Mouse (Mus musculus): Measurements from ENCODE around the gene Nsmce3.

Gene Nsmce3

DNA sequence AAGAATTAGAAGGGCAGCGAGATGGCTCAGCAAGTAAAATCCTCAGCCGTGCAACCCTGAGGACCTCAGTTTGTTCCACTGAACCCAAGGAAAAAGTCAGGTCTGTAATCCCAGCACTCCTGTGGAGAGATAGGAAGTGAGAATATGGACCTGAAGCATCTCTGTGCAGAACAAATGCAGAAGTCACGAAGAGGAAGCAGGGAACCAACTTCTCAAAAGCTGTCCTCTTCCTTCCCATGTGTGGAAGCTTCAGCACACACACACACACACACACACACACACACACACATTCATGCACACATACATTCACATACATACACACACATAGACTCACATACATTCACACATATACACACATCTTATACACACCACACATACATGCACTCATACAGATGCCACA lies 9.3 kb downstream of the Nsmce3 start:
- DNase-seq (ENCODE audit: extremely low read depth, low read depth, low spot score) = no peak

DNA sequence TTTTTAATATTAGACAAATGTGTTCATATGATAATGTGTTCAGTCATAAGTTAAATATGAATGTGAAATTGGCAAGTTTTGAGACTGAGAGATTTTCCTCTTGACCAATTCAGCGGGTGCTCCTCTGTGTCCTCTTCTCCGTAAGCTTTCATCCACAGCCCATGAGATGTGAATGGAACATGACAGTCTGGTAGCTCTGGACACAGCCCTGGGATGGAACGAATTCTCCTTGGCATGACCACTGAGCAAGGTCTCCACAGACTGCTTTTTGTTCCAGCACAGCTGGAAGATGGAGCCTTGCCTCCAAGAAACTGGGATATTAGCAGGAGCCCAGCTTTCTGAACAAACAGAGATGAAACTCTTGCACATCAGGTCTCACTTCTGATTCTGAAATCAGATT lies 9.8 kb downstream of the Nsmce3 start:
- DNase-seq (ENCODE audit: extremely low read depth, low read depth, low spot score) = no peak

DNA sequence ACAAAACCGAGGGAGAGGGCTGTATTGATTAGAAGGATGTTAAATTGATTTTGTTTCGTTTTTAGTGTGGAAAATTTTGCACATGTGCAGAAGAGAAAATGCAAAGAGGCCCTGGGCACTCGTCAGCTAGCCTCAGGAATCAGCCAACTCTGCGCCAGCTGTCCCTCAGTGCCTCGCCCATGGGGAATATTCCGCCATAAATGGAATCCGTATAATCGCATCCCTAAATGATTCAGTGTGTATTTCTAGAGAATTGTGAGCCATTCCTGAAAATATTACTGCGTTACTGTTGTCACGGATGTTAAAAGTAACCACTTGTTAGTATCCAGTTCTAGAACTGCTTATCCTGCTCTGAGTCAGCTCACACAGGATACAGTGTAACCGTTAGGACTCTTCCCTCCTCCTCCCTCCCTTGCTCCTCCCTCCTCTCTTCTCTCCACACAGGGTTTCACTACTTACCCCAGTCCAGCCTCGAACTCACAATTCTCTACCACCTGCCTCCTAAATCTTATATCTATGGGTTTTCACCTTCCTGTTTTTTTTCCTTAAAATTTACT lies 16.2 kb downstream of the Nsmce3 start:
- DNase-seq (ENCODE audit: extremely low read depth, low read depth, low spot score) = no peak

DNA sequence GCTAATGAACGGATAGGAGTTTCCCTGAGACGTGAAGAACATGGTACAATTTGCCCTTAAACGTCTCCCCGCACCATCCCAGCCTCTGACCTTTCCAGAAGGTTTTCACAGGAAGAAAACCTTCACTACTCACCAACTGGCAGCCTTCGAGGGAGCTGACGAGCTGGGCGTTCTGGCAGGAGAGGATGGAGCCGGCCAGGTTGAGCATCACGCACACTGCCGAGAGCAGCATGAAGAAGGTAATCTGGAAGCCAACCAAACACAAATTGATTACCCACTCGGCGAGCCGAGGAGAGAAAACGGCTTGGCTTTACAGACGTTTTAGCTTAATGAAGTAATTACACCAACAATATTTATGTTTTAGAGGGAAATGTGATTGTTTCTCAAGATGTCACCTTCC lies 16.8 kb downstream of the Nsmce3 start:
- no peak for DNase-seq (ENCODE audit: extremely low read depth, low read depth, low spot score)

DNA sequence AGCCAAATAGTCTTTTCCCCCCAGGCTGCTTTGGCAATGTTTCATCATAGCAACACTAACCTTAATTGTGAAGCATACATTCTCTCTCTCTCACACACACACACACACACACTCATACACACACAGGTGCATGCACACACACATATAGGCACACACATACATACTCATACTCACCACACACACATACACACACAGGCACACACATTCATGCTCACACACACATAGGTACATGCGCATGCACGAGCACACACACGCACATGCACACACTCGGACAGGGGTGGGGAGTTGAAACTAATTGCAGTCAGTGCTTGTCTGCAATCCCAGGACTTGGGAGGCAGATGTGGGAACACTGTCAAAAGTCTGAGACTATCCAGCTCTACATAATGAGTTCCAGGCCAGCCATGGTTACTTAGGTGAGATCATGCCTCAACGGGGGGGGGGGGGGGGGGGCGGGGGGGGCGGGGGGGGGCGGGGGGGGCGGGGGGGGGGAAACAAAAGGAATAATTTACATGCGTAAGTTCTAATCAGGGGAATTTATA lies 17.3 kb downstream of the Nsmce3 start:
- no peak for DNase-seq (ENCODE audit: extremely low read depth, low read depth, low spot score)

DNA sequence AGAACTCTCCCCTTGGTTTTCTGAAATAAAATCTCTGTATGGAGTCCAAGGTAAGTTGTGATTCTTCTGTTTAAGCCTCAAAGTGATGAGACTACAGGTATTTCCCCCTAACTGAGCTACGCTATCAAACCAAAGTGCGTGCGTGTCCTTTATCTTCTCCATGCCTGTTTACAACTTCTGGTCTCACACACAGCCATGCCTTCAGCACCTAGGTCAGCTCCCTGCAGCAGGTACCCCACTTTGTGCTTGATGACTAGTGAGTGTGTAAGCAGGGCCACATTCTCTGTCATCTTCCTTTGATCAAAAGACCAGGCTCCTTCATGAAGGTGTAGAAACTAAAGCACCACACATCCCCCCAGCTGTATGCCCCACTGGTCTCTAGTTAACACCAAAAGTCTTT lies 22.0 kb downstream of the Nsmce3 start:
- no peak for DNase-seq (ENCODE audit: extremely low read depth, low read depth, low spot score)

DNA sequence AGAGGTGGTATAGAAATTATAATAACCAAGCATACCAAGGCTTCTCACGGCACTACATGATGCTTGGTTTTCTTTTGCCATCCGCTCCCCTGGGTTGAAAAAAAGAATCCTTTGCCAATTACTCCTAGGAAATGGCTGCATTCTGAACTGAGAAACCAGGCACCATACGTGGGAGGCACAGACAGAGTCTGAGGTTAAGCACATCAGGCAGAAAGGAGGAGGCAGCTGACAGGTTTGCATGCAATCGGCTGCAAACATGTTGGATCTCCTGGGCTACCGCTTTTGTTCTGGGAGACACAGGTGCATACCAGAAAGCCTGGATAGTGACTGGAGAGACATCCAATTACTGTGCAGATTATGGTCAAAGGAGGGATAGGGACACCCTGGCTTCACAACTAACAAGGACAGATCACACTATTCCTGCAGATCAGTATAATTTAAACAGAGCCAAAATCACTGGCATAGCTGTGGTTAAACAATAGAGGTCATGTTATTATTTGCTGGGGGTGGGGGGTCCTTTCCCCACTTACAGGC lies 25.4 kb downstream of the Nsmce3 start:
- DNase-seq (ENCODE audit: extremely low read depth, low read depth, low spot score) = no peak

DNA sequence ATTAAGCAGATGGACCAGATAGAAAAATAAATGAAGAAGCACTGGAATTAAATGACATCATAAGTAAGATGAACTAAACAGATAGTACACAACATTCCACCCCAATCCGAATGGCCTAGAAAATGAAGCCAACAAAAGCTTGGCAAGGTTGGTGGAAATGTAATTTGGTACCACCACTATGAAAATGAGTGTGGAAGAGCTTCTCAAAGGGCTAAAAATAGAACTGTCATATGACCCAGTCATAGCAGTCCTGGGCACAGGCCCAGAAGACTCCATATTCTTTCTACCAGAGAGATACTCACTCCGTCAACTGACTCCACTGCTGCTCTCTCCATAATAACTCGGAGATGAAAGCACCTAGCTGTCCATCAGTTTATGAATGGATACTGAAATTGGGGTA lies 26.7 kb downstream of the Nsmce3 start:
- DNase-seq (ENCODE audit: extremely low read depth, low read depth, low spot score) = no peak

DNA sequence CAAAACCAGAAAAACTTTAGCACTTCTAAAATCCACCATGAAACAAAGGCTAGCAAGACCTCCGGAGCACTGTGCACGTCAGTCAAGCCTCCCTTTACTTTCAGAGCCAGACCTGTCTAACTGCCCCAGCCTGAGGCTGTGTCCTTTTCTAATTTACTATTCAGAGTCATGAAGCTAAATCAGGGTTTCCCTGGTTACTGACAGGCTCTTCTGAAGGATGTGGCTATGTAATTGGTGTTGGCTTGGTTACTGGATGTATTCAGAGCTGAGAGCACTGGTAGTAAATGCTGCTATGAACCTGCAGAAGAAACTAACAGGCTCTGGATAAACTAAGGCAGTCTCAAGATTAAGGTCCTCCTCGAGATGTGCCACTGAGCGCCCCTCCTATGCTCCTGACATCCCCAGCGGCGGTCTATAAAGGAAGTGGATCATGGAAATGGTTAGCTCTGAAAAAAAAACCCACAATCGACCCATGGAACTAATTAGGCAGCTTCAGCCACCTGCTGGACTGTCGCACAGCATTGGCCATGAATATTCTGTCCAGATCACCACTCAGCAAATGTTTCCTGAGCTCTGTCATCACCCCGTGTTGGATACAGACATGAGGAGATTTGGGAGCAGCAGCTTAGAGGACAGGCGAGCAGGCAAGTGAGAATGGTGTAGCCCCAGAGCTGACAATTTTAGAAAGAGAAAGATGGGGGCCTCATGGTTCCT lies 31.7 kb downstream of the Nsmce3 start:
- no peak for DNase-seq (ENCODE audit: extremely low read depth, low read depth, low spot score)

DNA sequence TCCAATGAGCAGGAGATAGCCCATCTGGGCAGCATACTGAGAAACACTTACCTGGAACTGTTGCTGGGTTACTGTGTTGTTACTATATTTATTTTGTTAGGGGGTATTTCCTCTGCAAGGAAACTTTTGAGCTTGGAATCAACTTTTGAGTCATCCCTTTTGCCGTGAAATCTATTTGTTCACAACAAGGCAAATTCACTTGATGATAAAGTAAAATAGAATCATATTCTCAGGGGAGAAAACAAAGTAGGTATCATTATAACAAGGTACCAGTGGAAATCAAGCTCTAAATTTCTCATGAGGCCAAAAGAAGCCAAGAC lies 32.3 kb downstream of the Nsmce3 start:
- DNase-seq (ENCODE audit: extremely low read depth, low read depth, low spot score) = no peak

DNA sequence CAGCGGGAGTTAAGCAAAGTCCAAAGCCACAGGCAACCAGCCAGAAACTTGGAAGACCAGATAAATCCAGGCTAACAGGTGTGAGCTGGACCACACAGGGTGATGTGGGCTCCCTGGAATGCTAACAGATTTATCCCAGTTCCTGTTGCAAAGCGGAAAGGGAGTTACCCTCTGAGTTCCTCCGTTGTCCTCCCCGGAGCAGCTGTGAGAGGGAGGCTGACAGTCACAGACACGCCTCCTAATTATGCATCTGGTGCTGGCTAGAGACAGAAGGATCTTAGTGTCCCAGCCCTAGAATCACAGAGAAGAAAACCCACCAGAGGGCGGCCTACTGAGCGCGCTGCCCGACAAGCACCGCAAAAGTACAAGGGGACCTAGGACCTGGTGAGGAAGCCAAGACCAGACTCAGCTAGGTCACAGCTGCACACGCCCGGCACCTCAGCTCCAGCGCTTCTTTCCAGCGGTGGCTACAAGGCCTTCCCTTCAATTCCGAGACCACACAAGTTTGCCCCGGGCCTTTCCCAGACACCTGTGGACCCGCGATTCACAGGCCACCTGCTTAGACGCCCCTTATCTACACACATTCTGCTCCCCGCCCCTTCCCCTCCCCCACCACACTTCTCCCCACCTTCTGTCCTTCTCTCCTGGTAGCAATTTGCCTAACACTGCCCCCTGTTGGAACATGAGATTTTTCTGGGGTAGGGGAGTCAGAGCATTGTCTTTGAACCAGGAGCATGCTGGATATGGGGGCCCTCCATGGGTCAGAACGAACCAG lies 32.8 kb downstream of the Nsmce3 start:
- DNase-seq (ENCODE audit: extremely low read depth, low read depth, low spot score) = no peak

DNA sequence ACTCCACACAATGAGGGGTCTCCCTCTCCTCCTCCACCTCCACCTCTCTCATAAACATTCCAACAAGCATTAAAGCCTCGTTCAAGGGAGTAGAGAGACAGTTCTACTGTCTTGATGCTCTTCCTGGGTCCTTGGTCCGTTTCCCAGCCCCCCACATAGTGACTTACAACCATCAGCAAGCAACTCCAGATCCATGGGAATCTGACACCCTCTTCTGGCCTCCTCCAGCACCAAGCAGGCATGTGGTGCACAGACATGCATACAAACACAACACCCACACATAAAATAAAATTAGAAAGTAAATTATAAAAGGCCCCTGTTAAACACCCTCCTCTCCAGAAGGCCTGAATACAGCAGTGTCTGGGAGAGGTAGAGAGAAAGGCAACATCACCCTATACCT lies 33.5 kb downstream of the Nsmce3 start:
- DNase-seq (ENCODE audit: extremely low read depth, low read depth, low spot score) = no peak

DNA sequence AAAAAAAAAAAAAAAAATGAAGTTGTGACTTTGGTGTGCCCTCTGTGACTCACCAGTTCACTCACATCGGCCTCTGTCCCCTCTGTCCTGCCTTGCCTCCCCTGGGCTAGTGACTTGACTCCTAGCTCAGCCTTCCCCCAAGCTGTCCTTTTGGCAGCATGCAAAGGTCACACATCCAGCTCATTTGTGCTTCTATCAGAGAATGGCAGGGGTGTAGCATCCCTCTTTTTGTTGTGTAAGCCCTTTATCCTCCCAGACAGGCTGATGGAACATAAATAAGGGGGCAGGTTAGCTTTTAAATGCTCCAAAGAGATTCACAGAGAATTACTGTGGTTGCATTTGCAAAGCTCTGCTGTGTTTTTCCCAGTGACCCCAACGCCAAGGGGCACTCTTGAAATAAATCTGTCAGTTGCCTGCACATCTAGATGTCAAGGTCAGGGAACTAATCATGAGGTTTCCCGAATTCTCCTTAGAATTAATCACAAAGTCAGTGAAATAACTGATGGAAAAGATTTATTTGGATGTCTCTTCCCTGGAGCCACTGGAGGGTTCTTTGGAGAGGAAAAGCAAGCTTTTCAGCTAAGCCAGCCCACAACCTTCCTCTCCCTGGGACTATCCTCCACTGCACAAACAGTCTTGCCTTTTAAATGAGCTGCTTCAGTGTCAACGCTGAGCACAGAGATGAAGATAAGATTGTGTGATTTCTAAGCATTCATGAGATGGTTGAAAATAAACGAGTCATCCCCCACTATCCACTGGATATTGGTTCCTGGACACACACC lies 42.4 kb downstream of the Nsmce3 start:
- no peak for DNase-seq (ENCODE audit: extremely low read depth, low read depth, low spot score)

DNA sequence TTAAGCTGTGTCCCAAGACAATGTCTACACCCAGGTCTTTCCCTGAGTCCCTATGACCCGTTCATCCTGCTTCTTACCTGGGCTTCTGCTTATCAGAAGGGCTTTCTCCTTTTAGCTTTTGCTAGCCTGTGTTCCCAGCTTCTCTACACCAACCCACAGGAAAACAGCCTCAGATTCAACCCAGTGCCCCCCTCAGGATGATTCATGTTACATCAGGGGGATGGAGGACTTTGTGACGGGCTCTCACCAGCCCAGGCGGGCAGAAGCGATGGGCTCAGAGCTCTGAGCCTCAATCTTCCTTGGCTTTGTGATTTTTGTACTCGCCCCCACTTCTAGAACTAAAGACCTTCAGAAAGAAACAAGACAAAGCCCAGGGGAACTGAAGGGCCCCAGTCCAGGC lies 51.7 kb downstream of the Nsmce3 start:
- no peak for DNase-seq (ENCODE audit: extremely low read depth, low read depth, low spot score)

DNA sequence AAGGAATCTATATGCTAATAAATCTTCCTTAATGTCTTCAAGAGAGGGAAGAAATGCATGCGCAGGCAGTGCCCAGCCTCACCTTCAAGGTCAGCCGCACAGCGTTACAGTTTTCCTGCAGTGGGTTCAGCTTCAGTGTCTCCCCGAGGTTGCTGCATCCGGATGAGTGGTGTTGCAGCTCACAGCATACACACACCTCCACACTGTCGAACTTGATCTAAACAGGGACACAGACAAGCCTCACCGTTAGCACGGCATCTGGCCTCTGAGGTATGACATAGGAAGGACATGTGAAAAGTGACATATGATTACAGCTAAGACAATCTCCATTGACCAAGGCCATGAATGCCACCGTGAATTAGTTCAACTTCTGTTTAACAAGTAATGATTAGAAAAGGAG lies 53.1 kb downstream of the Nsmce3 start:
- DNase-seq (ENCODE audit: extremely low read depth, low read depth, low spot score) = no peak
